Mouse (Mus musculus) right cerebral cortex, adult 18-20 months (tissue): Measurements from ENCODE around the gene Wdr77.
"Not testable (repeated sequence)": the region's sequence is repeated elsewhere in the genome, so short reads cannot be mapped to it uniquely, and the experiment has no call there.

ENCODE experiments used
- DNase-seq: peaks from one replicate; pipeline ENCODE4 v3.0.0; 2022; ENCODE audit warnings: mixed read lengths

Wdr77 gene

DNA sequence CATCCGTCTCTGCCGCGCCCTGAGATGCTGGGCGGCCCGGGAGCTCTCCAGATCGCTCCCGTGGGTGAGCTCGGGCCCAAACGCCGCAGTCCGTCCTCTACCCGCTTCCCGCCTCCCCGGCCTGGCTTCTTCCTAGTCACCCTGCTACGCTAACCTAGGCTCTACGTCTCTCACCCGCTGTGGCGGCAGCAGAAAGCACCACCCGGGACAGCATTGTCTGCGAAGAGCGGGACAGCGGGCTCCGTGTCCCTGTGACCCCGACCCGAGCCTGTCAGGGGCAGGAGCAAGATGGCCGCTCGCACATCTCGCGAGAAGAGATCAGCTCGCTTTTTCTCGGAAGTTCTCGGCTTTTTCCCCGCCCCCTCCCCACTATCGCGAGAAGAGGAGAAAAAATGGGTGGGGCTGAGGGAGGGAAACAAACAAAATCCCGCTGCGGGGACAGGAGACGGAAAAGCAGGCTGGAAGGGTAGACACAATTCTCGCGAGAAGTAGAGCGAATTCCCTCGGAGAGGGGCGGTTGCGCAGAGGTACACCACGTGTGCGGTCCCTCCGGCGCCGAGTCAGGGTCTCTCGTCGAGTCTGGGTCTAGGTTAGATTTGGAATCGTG lies at the start of gene Wdr77:
TSS of gene Wdr77 (plus strand) at position 396 of the 607 bp plus-strand sequence.
- DNase-seq: peak; percentile 95

DNA sequence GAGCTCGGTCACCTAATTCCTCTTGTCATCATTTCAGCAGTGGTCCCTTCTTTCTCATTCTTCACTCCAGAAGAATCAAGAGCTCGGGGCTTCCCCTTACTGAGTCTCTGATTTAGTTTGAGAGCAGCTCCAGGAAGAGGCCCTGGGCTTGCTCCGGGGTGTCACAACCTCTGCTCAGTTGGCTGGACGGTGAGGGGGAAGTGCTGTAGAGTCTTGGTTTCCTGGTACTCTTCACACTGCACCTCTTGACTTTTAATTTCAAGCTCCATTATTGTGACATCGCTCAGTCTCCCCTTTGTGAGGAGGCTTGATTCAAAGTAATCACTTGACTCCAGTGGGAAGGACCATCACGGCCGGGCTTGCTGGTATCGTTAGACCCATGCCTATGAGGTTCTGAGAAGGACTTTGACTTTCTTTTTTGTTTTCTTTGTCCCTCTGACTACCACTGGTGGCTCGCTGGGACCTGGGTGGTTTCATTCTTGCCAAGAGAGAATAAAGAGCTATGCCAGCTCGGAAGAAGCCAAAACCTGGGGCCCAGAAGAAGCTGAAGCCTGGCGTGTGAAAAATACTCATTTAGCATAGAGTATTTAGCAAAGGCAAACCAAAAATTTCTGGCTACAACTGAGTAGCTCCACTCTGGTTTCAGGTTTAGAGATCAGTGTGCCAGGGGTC lies 48.5 kb upstream of the Wdr77 start:
- DNase-seq: no peak

GRCm38 (mm10) chr3:105912097-105912880 lies 46.9 kb upstream of the Wdr77 start:
- DNase-seq: no peak

DNA sequence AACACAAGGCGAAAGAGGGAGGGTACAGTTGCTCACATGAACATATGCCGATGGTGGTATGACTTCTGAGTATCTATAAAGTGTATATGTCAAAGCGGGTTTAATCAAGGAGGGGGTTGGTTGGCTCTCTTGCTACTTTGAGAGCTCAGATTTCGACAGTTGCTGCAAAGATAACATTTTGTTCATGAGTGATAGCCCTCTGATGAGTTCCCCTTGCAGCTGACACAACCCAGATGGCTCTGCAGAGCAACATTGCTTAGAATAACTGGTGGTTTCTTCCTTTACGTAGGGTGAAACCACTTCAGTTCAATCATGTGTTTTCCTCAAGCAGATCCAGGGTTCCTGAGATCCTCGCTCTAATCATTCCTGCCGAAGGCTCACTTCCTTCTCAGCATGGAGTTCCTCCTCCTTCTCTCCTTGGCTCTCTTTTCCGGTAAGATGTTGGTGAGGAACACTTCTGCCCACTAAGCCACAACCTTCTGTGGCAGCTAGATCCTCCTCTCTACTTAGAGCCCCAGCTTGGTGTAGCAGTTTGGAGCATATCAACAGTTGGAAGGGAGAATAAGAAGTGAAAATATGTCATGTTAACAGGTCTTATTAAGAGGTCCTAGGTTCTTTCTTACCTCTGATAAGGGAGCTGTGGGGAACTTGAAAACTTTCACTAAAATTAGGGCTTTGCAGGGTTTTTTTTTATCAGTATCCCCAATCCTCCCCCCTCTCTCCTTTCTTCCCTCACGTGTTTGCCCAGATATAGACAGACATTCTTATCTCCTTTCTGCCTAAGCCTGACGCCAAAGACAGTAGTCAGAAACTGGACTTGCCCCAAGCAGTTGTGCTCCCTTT lies 45.1 kb upstream of the Wdr77 start:
- DNase-seq: no peak

DNA sequence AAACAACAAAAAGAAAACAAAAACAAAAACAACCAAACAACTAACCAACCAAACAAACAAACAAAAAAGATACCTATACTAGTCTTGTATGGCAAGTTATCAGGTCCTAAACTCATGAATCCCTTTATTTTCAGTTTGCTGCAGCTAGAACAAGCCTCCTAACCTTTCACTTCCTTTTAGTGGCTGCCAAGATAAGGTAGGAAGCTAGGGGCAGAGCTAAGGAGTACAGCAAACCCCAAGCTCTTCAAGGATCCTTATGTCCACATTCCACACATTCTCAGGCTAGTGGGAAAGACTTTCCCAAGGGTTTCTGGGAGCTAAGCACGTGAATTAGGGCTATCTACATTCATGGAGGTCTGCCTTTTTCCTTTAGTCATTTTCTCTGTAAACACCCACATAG lies 43.9 kb upstream of the Wdr77 start:
- DNase-seq: no peak

- not testable (repeated sequence) for DNase-seq
Observed at GRCm38 (mm10) chr3:105916455-105916854, 42.7 kb upstream of the Wdr77 start.

GRCm38 (mm10) chr3:105917656-105918354 lies 41.4 kb upstream of the Wdr77 start:
- DNase-seq: no peak

GRCm38 (mm10) chr3:105918355-105918745 lies 40.8 kb upstream of the Wdr77 start:
- no peak for DNase-seq

DNA sequence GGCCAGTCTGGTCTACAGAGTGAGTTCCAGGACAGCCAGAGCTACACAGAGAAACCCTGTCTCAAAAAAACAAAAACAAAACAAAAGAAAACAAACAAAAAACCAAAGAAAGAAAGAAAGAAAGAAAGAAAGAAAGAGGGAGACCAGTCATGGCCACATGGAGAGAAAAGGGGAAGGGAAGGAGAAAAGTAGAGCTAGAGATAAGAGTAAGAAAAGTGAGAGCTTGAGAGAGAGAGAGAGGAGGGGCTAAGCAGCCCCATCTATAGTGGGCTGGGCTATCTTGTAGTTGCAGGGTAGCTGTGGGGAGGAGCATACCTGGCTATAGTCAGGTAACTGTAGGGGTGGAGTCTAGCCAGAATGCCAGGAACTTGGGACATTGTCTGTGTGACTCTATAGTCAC lies 38.4 kb upstream of the Wdr77 start:
- DNase-seq: not testable (repeated sequence)

- no peak for DNase-seq
Observed at GRCm38 (mm10) chr3:105921959-105922358, 37.2 kb upstream of the Wdr77 start.

DNA sequence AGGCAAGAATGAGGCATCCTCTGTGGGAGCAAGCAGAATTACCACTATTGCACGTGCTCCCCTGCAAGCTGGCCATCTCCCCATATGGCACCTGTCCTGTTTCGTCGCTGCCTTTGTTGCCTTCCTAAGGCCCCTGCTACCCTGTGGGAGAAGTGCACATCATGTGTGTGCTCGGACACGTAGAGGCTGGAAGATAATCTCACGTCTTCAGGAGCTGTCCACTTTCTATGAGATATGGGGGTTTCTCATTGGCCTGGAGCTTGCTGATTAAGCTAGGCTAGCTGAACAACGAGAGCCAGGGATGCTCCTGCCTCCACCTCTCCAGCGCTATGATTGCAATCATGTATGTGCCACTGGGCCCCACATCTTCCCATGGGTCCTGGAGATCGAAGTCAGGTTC lies 34.6 kb upstream of the Wdr77 start:
- no peak for DNase-seq

DNA sequence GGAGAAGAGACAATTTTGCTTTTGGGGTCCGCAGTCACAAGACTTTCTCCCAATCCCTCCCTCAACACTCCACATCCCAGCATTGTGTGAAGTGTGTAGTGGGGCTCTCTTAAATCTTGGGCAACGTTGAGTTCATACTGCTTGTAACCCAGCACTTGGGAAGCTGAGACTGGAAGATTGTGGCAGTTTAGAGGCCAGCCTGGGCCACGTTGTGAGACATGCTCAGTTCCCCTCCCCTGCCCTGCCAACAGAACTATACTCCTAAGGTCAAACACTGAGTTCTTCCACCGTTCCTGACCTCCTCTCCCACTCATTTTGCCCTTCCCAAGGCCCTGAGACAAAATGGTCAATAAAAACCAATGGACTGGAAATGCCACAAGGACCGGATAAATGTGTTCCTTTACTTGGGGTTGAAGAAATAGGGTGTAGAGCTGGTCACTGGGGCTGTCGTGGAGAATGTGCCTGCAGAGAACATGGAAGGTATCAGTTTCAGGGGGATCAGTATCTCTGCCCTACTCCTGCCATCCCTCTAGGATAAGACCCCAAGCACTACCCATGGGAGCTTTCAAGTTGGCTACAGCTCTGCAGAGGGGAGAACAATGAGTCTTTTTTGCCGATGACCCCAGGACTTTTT lies 31.5 kb upstream of the Wdr77 start:
- DNase-seq: no peak

DNA sequence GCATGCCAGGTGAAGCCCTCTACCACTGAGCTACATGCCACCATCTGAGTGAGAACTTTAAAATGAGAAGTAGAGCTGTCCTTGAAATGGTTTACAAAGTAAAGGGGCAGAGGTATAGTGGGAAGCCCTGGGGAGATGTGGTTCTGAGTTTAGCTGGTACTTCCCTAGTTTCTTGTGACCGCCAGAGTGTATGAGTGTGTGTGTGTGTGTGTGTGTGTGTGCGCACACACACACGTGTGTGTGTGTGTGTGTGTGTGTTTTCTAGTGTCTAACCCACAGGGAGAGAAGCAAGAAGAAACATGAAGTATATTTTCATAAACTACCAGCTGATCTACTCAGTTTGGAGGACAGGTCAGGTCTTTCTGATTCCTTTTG lies 31.0 kb upstream of the Wdr77 start:
- no peak for DNase-seq

- DNase-seq: no peak
Observed at GRCm38 (mm10) chr3:105928781-105929180, 30.4 kb upstream of the Wdr77 start.

DNA sequence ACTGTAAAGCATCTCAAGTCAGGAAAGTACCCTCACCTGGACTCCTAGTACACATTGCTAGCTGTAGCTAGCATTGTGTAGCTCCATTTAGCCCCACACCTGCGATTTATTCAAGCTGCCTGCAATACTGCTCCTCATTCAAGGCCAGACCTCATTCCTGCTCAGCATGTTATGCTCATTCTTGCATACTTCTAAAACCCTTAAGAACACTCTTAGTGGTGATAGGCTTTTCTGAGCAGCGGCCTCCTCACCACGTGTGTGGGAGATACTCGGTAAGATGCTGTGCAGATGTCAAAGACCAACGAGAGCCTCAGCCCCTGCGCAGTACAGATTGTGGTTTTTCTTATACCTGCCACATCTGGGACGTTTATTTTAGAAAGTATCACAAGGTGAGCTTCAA lies 29.3 kb upstream of the Wdr77 start:
- no peak for DNase-seq

DNA sequence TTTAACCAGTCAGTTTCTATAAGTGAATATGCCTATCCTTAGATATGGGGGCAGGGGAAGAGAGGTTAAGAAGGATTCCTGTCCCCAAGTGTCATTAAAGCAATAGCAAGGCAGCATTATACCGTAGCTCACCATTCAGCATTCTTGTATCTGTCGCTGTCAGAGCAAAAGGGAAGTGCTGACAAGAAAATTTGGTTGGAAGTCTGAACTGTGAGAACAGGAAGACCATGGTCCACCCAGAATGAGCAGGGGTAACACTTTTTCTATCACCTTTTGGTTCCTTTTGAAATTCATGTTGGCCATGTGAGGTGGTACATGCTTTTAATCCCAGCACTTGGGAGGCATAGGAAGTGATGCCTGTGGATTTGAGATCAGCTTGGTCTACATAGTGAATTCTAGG lies 28.1 kb upstream of the Wdr77 start:
- DNase-seq: no peak

GRCm38 (mm10) chr3:105932240-105933071 lies 26.7 kb upstream of the Wdr77 start, which contains the start of gene I830077J02Rik:
TSS of gene I830077J02Rik (minus strand) at chr3:105932664.
- DNase-seq: no peak

GRCm38 (mm10) chr3:105933926-105934325 lies 25.2 kb upstream of the Wdr77 start:
- peak; percentile 36 for DNase-seq

DNA sequence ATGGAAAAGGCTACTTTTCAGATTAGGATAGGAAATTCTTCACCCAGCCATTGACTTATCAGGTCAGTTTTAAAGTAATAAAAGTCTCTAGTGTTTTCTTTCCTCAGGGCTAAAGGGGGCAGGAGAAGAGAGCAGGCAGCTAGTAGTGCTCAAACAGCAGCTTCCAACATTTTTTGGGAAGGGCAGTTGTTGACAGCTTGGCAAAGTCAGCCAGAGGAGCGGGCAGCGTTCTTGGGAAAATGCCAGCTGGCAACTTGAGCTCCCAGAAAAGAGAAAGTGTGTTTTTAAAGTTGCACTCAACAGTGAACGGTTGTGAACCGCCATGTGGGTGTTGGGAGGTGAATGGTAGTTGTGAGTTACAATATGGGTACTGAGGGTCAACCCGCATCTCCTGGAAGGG lies 24.1 kb upstream of the Wdr77 start:
- peak; percentile 11 for DNase-seq

GRCm38 (mm10) chr3:105936111-105936510 lies 23.1 kb upstream of the Wdr77 start:
- no peak for DNase-seq

DNA sequence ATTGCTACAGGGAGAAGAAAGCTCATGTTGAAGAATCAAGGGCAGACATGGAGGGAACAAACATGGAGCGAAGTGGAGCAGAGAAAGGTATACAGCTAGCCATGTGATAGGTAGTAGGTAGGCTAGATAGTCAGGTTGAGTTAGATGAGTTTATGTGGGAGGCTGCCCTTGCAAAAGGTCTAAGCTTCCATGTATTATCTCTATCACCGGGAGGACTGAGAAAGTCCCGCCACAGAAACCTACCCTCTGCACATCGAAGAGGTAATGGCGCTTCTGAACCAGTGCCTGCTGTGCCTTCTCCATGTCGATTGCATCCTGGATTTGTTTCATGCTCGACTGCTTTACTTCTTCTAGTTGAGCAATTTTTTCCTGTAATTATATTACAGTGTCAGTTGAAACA lies 7.8 kb upstream of the Wdr77 start:
- no peak for DNase-seq
